Comparison of ENCODE assay signal across 1 mouse cellular context in genomic region chr19:46369204-46369603, GRCm38 (mm10).
TF ChIP-seq lines count a peak whose summit lies in the region.

No protein-coding gene starts in this region.

TF ChIP-seq in MEL, 35 proteins besides CTCF, POLR2A, EP300 and RAD21 (continued from another document):
- TF ChIP-seq NRF1 (IDR thresholded peaks at IDR 0.05; ENCODE audit: insufficient read depth, low read depth, low read length, poor library complexity, severe bottlenecking) (no peak), E2F4 (IDR thresholded peaks at IDR 0.05; ENCODE audit: borderline replicate concordance, low read depth, low read length) (no peak), SMC3 (IDR thresholded peaks at IDR 0.05; ENCODE audit: low read depth, low read length) (peak; percentile 84), USF2 (IDR thresholded peaks at IDR 0.05; ENCODE audit: borderline replicate concordance in 1 of 2, insufficient read depth in 1 of 2, low read depth in 1 of 2, low read length in 2 of 2) (no peak), ZC3H11A (IDR thresholded peaks at IDR 0.05; ENCODE audit: low read depth, low read length) (peak; percentile 77), ZNF384 (IDR thresholded peaks at IDR 0.05; ENCODE audit: low read depth, low read length) (no peak), ELF1 (IDR thresholded peaks at IDR 0.05; ENCODE audit: low read depth, low read length) (no peak), MAX (IDR thresholded peaks at IDR 0.05; ENCODE audit: low read length) (no peak), MAZ (IDR thresholded peaks at IDR 0.05; ENCODE audit: low read depth, low read length) (0 out of 2 replicates have a peak, but pooled peaks have one; percentile 48), RCOR1 (IDR thresholded peaks at IDR 0.05; ENCODE audit: low read depth, low read length) (no peak), JUND (IDR thresholded peaks at IDR 0.05; ENCODE audit: low read depth, low read length) (no peak), CHD2 (IDR thresholded peaks at IDR 0.05; ENCODE audit: low read length) (no peak), ZKSCAN1 (IDR thresholded peaks at IDR 0.05; ENCODE audit: low read depth, low read length) (no peak), MYC (IDR thresholded peaks at IDR 0.05; ENCODE audit: low read depth, low read length) (no peak), HCFC1 (IDR thresholded peaks at IDR 0.05; ENCODE audit: low read depth, low read length) (no peak), TAL1 (IDR thresholded peaks at IDR 0.05; ENCODE audit: low read length) (no peak), TBP (IDR thresholded peaks at IDR 0.05; ENCODE audit: low read depth, low read length) (no peak), MAFK (IDR thresholded peaks at IDR 0.05; ENCODE audit: borderline replicate concordance, low read depth, low read length) (no peak), SIN3A (IDR thresholded peaks at IDR 0.05; ENCODE audit: low read length) (peak; percentile 52; the same call in 1 of the 2 replicates), POLR2AphosphoS5 (IDR thresholded peaks at IDR 0.05; ENCODE audit: borderline replicate concordance, low read depth, low read length) (no peak), ETS1 (IDR thresholded peaks at IDR 0.05; ENCODE audit: low read depth, low read length) (no peak)
